Mouse (Mus musculus): ENCODE data around the gene Slc26a9.

The Slc26a9 gene

DNA sequence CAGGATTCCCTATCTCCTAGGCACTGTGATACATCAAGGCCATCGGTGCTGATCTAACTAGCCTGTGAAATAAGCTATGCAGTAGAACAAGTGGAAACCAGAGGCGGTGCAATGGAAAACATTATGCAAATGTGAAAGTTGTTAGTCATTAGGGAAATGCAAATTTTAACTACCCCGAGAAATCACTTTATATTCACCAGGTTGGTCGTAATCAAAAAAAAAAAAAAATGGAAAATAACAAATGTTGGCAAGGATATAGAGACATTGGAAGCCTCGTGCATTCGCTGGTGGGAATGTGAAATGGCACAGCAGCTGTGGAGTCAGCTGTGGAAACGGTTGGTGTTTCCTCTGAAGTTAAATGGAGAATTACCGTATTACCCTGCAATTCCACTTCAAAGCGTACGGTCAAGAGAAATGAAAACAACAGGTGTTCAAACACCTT is 77.1 kb downstream of the Slc26a9 start:
- DNase-seq (ENCODE audit: extremely low read depth, low read depth, low spot score) = no peak
